Mouse (Mus musculus): ENCODE results near the gene Tmem121.
"Not testable (repeated sequence)": the region's sequence is repeated elsewhere in the genome, so short reads cannot be mapped to it uniquely, and the experiment has no call there.

Gene Tmem121

GRCm38 (mm10) chr12:113221289-113221688 is 35.6 kb downstream of the Tmem121 start:
- peak; percentile 81 for DNase-seq

GRCm38 (mm10) chr12:113222121-113222636 is 36.4 kb downstream of the Tmem121 start:
- peak; percentile 97 for DNase-seq

GRCm38 (mm10) chr12:113222748-113223147 is 37.0 kb downstream of the Tmem121 start:
- DNase-seq, result peak; percentile 79

GRCm38 (mm10) chr12:113224206-113224605 is 38.5 kb downstream of the Tmem121 start:
- peak; percentile 71 for DNase-seq

- no peak for DNase-seq
These were observed 39.0 kb downstream of the Tmem121 start for GRCm38 (mm10) chr12:113224687-113225091.

- DNase-seq, result no peak
These were observed 42.4 kb downstream of the Tmem121 start for GRCm38 (mm10) chr12:113227970-113228593.

- DNase-seq, result no peak
These were observed 45.0 kb downstream of the Tmem121 start for GRCm38 (mm10) chr12:113230741-113231140.

- not testable (repeated sequence) for DNase-seq
These were observed 46.0 kb downstream of the Tmem121 start for GRCm38 (mm10) chr12:113231551-113232263.

- not testable (repeated sequence) for DNase-seq
These were observed 46.6 kb downstream of the Tmem121 start for GRCm38 (mm10) chr12:113232264-113232750.

Measured in thymus, postnatal 14 days (tissue).